Mouse (Mus musculus): ENCODE data around the gene Os9.

GRCm38 (mm10) chr10:127111001-127111887, 9.7 kb downstream of the Os9 start:
- TF ChIP-seq CTCF (IDR thresholded peaks at IDR 0.05; ENCODE audit: low read depth) (peak; percentile 33; the same call in 1 of the 2 replicates), EP300 (IDR thresholded peaks at IDR 0.05; ENCODE audit: low read depth) (no peak)
